Mouse (Mus musculus) liver, postnatal 0 days (tissue): ENCODE results near the gene Tmem132e.

ENCODE experiments used
- CTCF ChIP-seq: sonication (generic); IDR thresholded peaks from 2 replicates; pipeline ENCODE4 v1.5.1; 2016; ENCODE audit warnings: antibody characterized with exemption, low read depth
- EP300 ChIP-seq: IDR thresholded peaks from 2 replicates; pipeline ENCODE4 v1.6.1; 2016; ENCODE audit warnings: antibody characterized with exemption, low read depth, mild to moderate bottlenecking

DNA sequence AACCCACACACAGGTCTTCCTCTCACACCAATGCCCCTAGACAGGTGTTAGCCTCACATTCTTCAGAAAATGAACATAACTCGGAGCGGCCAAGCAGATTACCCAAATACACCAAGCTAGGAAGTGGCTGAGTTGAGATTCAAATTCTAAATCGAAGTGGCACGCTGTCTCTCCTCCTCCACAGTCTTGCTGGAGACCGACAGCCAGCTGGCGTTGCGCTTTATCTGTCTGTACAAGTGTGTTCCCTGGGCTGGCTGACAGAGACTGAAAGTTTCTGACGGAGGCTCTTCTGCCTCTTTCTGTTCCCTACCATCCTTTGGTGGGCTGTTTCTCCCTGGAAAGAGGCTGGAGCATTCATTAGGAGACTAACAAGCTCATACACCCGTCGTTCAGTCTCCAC is 37.7 kb upstream of the Tmem132e start:
- TF ChIP-seq CTCF: no peak
- TF ChIP-seq EP300: no peak
